Mouse (Mus musculus) testis, adult 2 months (tissue): ENCODE measurements around the gene Itga10. TPM values are rescaled to one million over a fixed set of nuclear protein-coding genes. Genes with fewer than 3 reads are reported as not detected.

Experiments used
- H3K27ac ChIP-seq: fragments of 200-500 bp; 2 replicates; pipeline ENCODE4 v1.5.1; 2012; ENCODE audit warnings: low read depth, low read length; ENCODE audit not compliant: control insufficient read depth, insufficient read depth
- H3K27me3 ChIP-seq: fragments of 200-500 bp; 2 replicates; pipeline ENCODE4 v1.6.1; 2012; ENCODE audit warnings: mild to moderate bottlenecking, low read length, moderate library complexity; ENCODE audit not compliant: control insufficient read depth, insufficient read depth
- H3K36me3 ChIP-seq: fragments of 200-500 bp; 2 replicates; pipeline ENCODE4 v1.6.1; 2012; ENCODE audit warnings: mild to moderate bottlenecking, low read length; ENCODE audit not compliant: control insufficient read depth, insufficient read depth
- H3K4me1 ChIP-seq: fragments of 200-500 bp; 2 replicates; pipeline ENCODE4 v1.6.1; 2012; ENCODE audit warnings: low read length; ENCODE audit not compliant: control insufficient read depth, insufficient read depth
- H3K4me3 ChIP-seq: fragments of 200-500 bp; 2 replicates; pipeline ENCODE4 v1.5.1; 2012; ENCODE audit warnings: low read depth, mild to moderate bottlenecking, low read length, moderate library complexity, mixed read lengths; ENCODE audit not compliant: control insufficient read depth
- CTCF ChIP-seq: fragments of 200-500 bp; IDR thresholded peaks from 2 replicates; pipeline ENCODE4 v1.5.1; 2012; ENCODE audit warnings: low read depth, mild to moderate bottlenecking, inconsistent platforms, low read length, moderate library complexity; ENCODE audit not compliant: control insufficient read depth, insufficient read depth, insufficient replicate concordance
- POLR2A ChIP-seq: fragments of 200-500 bp; IDR thresholded peaks from 2 replicates; pipeline ENCODE4 v1.6.1; 2012; ENCODE audit warnings: low read depth, mild to moderate bottlenecking, inconsistent platforms, low read length, moderate library complexity; ENCODE audit not compliant: control insufficient read depth
- polyA plus RNA-seq: library from polyadenylated mRNA; depleted of rRNA; stranded (reverse); fragments of >200 nt; gene quantifications from 2 replicates; pipeline ENCODE4 v1.2.3, GENCODE M21; 2012

The Itga10 gene
- polyA plus RNA-seq, 1 experiment = 1.0 TPM

GRCm38 (mm10) chr3:96606618-96607017 lies 38.8 kb upstream of the Itga10 start:
- H3K4me3 ChIP-seq = no peak overlapping the region
- TF ChIP-seq CTCF (no peak), POLR2A (no peak)
- no peaks in the 10 kb centered on the region for H3K36me3 ChIP-seq
- H3K27ac ChIP-seq = no peak overlapping the region
- no peaks in the 10 kb centered on the region for H3K27me3 ChIP-seq
- H3K4me1 ChIP-seq = no peaks in the 10 kb centered on the region

GRCm38 (mm10) chr3:96617941-96618340 lies 27.4 kb upstream of the Itga10 start:
- Histone ChIP-seq H3K4me3 (no peak overlapping the region), H3K27me3 (no peaks in the 10 kb centered on the region), H3K4me1 (no peaks in the 10 kb centered on the region), H3K27ac (no peak overlapping the region), H3K36me3 (no peaks in the 10 kb centered on the region; the same call in 1 of the 2 replicates)
- no peak for TF ChIP-seq POLR2A
- TF ChIP-seq CTCF = no peak

DNA sequence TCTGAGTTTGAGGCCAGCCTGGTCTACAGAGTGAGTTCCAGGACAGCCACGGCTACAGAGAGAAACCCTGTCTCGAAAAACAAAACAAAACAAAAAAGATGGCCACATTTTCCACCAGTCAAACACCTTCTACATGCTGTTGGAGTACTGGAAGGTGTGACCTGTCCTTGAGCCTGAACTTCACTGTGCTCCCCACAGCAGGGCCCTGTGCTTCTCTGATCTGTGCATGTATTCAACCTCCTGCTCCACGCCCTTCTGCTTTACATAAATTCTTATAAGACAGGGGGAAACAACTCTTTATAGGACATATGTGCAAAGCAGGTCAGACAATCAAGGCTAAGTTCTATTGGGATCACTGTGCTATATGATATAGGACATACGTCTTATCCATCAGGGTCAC lies 22.2 kb upstream of the Itga10 start:
- TF ChIP-seq POLR2A (no peak), CTCF (no peak)
- H3K36me3 ChIP-seq = no peaks in the 10 kb centered on the region; the same call in 1 of the 2 replicates
- H3K27me3 ChIP-seq = no peaks in the 10 kb centered on the region
- no peak overlapping the region for H3K27ac ChIP-seq
- H3K4me3 ChIP-seq = no peak overlapping the region
- H3K4me1 ChIP-seq = no peaks in the 10 kb centered on the region

DNA sequence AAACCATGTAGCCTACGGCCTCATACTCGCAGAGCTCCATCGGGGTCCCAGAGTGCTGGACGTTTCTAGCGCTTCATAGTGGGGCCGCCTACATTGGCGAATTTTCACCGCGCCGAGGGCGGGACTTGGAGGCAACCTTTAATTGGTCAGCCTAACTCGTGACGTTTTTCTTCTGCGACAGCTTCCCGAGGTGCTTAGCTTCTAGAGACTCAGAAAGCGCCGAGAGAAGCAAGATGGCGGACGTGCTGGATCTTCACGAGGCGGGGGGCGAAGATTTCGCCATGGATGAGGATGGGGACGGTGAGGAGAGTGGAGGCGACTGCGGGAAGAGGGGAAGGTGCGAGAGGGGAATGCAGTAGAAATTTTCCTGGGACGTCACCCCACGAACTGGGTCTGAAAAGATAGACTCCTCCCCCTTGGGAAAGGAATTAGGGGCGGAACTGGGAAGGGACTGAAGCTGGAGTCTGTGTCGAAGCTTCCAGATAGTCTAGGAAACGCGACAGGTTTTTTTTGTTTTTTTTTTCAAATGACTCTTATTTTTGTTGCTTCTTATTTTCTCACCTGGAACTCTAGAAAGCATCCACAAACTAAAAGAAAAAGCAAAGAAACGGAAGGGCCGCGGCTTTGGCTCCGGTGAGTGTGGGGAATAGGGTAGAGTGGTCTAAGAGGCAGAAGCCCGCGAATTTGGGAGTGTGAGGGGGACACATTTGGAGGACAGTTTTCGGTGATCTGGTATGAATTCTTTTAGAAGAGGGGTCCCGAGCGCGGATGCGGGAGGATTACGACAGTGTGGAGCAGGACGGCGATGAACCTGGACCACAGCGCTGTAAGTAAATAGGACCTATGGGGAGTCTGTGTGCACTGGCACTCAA lies 15.4 kb upstream of the Itga10 start, which contains the start of gene Rbm8a:
Gene Rbm8a, plus strand, starts transcription at position 205 of the 872 bp plus-strand sequence.
- peak within 1 kb of the TSS; percentile 95 for H3K27ac ChIP-seq
- no peaks in the 10 kb centered on the region for H3K27me3 ChIP-seq
- TF ChIP-seq POLR2A (peak; percentile 86), CTCF (no peak)
- peak within 1 kb of the TSS; percentile 99 for H3K4me3 ChIP-seq
- no peaks in the 10 kb centered on the region; the same call in 1 of the 2 replicates for H3K36me3 ChIP-seq
- peaks cover 5% of the 10 kb centered on the region; the same call in 1 of the 2 replicates for H3K4me1 ChIP-seq

DNA sequence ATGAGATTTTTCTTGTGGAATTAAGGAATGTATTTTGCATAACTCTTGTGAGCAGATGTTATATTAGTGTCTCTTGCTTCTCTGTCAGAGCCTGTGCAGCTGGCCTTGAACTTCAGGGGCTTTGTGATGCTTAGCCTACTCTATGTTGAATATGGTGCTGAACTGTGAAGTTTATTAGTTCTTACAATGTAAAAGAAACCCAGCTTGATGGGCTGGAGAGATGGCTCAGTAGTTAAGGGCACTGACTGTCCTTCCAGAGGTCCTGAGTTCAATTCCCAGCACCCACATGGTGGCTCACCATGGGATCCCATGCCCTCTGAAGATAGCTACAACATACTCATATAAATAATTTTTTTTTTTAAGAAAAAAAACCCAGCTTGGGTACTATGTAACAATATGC lies 13.3 kb upstream of the Itga10 start:
- TF ChIP-seq CTCF = no peak
- no peak for TF ChIP-seq POLR2A
- H3K4me3 ChIP-seq = no peak overlapping the region
- H3K27ac ChIP-seq = no peak overlapping the region
- H3K4me1 ChIP-seq = peaks cover 10% of the 10 kb centered on the region
- no peaks in the 10 kb centered on the region for H3K27me3 ChIP-seq
- H3K36me3 ChIP-seq = no peaks in the 10 kb centered on the region; the same call in 1 of the 2 replicates

- no peaks in the 10 kb centered on the region; the same call in 1 of the 2 replicates for H3K36me3 ChIP-seq
- H3K27ac ChIP-seq = no peak overlapping the region
- H3K4me1 ChIP-seq = peaks cover 8% of the 10 kb centered on the region
- no peak overlapping the region for H3K4me3 ChIP-seq
- TF ChIP-seq CTCF (no peak), POLR2A (no peak)
- no peaks in the 10 kb centered on the region for H3K27me3 ChIP-seq
These were observed 11.4 kb upstream of the Itga10 start for GRCm38 (mm10) chr3:96634015-96634414.
